Mouse (Mus musculus): ENCODE results near the gene Aqr.

Aqr gene

DNA sequence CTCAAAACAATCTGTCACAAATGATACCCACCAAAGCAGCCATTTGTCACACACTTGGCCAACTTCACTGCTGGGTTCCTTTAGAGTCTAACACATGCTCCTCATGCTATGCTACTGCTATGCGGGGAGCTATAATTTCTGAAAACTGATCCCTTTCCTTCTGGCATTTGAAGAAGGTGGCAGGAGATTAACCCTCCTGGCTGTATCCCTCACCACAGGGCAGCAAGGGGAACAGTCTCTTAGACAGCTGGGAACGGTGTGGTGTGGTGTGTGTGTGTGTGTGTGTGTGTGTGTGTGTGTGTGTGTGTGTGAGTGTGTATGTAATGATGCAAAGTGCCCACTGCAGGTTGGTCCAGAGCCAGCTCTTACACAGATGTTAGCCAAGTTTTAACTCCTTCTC lies 51.0 kb downstream of the Aqr start:
- no peak for DNase-seq (ENCODE audit: low read depth, low spot score)

DNA sequence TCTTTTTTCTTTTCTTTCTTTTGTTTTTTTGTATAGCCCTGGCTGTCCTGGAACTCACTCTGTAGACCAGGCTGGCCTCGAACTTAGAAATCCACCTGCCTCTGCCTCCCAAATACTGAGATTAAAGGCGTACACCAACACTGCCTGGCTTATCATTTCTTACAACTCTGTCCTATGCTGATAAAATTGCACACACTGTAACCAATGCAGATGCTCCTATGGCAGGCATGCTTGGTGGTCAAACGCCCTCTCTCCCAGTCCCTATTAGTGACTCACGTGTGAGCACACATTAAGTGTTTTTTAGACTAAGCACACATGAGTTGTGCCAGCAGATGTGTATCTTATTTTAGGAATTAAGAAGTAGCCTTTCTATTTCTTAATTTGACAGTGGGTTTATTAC lies 53.5 kb downstream of the Aqr start:
- DNase-seq (ENCODE audit: low read depth, low spot score) = no peak

DNA sequence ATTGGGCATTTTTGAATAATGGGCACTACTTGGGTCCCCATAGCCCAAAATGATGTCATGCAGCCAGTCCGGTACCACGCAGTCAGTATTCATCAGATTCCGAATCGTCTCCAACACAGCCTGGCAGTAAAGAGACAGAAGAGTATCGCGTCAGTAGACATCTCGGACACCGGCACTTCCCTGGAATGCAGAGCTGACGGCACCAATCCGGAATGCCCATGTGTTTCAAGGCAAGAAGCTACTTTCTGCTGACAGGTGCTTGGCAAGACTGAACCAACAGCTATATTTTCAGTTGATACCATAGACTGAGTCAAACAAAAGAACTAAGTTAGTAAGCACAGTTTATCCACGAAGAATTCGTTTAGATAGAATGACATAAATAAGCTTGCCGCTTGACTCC lies 56.2 kb downstream of the Aqr start:
- DNase-seq (ENCODE audit: low read depth, low spot score) = no peak

DNA sequence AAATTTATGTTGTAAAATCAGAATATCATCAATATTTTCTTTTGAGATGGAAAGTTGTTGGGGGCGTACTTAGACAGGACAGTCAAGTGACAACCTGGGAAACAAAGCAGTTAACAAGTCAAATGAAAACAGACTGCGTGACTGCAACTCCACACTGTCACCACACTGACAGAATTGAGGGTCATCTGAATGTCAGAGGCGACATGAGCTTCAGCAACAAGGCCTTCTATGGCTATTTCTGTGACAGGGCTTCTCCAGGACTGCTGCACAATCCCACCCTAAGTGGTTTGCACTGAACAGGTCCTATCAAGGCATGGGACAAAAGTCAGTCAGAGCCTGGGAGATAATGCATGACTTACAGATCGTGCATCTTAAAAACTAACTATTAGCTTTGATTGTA lies 63.5 kb downstream of the Aqr start:
- DNase-seq (ENCODE audit: low read depth, low spot score) = no peak

DNA sequence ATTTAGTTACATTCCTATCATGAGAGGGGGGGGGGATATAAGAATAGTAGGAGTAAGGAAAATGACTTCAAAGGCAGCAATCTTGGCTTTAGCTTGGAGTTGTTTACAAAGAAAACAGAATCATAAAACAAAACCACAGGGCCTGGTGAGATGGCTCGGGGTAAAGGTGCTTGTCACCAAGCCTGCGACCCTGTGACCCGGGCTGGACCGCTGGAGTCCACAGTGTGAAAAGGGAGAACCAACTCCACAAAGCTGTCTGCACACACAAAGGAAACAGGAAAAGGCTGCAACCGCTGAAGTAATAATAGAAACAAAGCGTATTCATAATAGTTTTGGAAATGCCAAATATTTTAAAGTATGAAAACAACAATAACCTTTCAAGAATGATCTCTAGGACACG lies 67.4 kb downstream of the Aqr start:
- DNase-seq (ENCODE audit: low read depth, low spot score) = no peak

DNA sequence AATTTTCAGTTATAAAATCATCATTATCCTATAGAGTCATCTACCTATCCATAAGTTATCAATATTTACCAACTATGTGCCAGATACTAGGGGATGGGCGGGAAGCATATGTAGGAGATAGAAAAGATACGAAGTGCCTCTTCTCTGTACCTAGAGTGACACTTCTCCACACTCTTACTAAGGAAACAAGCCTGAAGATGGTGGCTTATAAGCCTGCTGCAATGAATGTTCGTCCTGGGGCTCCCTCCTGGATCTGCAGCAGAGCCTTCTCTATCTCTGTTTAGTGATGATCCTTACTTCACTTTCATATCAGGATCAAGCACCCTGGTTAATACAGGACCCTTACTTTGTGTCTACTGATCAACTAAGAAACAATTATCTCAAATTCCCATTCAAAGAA lies 69.2 kb downstream of the Aqr start:
- DNase-seq (ENCODE audit: low read depth, low spot score) = no peak

DNA sequence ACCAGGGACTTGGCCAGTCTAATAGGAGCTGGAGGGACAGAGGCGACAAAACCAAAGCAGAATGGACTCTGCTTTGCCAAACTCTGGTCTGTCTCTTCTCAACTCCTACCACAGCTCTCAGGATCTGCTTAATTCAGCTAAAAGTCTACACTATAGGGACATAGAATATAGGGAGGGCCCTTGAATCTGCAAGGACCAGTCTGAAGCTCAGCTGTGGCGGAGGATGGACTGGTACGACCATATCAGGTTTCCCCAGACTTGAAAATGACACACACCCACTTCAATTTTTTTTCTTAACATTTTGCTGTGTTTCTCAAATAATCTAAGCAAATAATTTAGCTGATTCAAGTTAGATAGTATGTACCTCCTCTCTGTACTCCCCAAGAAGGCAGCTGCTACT lies 69.6 kb downstream of the Aqr start:
- DNase-seq (ENCODE audit: low read depth, low spot score) = no peak

DNA sequence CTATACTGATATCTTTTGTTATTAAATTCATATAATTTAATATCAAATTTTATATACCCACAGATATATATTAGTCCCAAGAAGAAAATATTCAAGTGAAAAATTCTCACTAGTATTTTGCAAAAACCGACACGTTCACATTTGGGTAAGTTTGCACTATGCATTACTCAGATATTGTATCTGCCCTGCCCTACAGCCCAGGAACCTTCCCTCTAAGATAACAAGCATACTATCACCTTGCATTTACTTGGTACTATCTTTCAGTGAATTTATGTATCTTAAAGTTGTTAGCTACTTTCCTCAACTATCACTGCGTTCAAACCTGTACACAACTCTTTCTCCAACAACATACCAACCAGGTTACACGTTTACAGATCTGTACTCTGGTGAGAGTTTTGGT lies 71.3 kb downstream of the Aqr start:
- no peak for DNase-seq (ENCODE audit: low read depth, low spot score)

DNA sequence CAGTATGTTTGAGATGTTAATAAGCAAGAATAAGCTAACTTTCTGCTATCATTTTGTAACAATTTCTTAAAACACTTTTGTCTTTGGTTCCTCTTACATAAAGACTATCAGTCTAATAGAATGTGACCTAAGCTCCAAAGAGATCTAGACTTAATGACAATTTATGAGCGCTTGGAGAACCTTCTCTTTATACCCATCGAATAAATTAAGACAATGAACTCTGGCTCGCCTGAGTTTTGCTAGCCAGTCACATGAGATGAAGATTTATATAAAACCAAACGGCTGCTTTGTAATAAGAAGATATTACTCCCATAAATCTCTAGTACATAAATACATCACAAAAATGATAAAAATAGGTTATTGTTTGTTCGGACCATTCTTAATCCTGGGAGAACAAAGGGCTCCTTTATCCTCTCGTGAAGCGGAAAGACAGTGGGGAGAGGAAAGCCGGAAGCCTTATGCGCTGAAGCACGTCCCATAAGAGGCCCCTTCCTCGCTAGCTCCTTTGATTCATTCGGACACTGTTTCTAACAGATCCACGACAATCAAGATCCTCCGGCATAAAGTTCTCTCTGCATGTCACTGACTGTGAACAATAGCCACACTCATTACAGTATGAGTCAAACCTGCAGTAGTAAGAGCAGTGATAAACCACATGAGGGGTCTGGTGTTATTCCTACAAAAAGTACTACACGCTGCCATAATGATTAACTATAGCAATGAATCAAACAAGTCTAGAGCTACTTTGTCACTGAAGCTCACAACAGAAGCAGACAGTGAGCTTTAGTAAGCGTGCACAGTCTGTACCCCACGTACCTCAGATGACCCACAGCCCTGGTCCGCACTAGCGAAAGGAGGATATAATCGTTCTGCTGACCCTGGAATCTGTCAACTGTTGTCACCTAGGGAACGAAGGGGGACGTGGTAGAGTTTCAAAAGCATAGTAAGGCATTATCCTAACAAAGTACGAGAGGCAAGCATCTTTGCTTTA lies 79.2 kb downstream of the Aqr start:
- no peak for DNase-seq (ENCODE audit: low read depth, low spot score)

DNA sequence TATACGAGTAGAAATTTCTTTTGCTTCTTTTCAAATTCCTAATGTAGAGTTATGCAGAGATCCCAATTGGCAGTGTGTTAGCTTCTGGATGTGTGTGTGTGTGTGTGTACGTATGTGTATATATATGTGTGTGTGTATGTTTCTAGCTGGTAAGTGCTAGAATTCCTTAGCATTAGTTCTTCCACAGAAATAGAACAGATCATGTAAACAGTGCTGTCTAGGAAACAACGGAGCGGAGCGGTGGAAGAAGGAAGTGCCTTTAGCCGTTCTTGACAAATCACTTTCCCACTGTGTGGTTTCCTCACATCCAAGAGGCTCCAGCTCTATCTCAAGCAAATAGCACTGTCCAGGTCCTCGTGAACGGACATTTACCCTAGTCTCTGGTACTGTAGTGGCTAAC lies 80.4 kb downstream of the Aqr start:
- no peak for DNase-seq (ENCODE audit: low read depth, low spot score)

DNA sequence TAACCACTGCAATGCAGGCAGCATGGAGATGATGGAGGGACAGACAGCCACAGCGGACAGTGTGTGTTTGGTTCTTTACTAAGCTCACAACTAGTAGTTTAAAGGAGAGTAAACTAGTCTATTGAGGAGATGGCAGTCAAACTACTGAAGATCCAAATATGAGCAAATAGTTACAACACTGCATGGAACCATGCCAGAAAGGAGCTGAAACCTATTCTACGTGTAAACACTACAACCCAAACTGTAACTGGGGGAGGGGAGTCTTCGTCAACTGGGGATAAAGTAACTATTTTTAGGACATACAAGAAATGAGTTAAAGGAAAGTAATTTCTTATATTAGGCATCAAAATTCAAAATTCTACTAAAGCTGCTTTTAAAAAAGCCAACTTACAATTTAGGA lies 84.4 kb downstream of the Aqr start:
- no peak for DNase-seq (ENCODE audit: low read depth, low spot score)

DNA sequence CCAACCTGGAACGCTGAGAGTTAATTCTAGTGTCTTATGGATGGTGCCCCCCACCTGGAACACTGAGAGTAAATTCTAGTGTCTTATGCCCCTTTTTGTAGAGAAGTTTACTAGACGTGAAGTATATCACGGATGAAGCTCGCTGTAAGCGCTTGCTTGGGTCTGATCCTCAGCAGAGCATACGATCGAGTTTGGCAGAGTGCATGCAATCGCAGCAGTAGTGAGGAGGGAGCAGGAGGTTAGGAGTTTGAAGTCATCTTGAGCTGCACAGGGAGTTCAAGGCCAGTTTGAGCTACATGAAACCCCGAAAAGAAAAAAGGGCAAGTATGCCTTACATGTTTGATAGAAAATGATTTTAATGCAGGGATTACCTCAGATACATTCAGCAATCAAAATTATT lies 86.0 kb downstream of the Aqr start:
- DNase-seq (ENCODE audit: low read depth, low spot score) = no peak

DNA sequence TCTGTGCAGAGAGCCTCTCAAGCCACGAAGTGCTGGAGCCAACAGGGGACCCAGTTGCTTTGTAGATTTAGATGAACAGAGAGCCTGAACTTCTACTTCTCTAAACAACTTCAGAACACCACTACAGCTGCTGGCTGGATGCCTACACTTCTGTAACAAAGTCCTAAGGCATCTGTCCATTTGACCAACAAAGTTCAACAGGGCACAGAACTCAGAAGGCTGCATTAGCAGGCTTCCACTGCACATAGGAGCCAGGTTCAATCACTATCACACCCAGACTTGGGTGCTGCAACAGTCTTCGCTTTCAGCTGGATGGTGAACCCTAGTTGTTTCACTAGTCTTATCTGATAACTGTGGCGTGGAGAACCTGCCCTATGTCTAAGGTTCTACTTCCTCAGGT lies 87.0 kb downstream of the Aqr start:
- no peak for DNase-seq (ENCODE audit: low read depth, low spot score)

DNA sequence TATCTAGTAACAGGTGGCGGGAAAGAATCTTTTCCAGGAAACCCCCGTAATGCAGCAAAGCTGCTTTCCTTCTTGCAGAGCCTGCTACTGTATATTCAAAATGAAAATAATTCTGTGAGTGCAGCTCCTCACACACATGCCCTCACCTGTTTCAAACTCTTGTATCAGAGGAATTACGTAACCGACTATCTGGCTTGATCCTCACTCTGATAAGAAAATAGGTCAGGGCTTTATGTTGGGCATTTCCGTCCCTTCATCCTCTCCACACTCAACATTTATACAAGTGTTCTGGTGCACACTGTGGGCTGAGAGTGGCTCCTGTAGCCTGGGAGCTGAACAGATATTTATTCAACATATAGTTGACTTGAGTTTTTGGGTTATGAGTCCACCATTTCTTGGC lies 87.7 kb downstream of the Aqr start:
- no peak for DNase-seq (ENCODE audit: low read depth, low spot score)

DNA sequence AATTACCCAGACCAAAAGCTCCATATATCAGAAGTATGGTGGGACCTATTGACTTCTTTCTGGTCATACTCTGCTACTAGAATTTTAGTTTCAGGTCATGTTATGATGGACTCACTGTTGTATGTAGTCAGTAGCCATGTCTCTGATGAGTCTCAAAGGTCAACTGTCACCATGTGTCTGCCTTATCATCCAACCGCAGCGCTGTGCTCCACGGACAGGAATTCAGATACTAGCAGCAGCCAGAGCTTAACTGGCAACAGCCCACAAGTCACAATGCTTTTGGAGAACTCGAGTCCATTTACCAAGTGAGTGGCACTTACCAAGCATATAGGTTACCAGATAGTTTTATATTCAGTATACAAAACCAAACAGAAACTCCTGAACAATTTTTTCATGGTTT lies 89.2 kb downstream of the Aqr start:
- no peak for DNase-seq (ENCODE audit: low read depth, low spot score)

DNA sequence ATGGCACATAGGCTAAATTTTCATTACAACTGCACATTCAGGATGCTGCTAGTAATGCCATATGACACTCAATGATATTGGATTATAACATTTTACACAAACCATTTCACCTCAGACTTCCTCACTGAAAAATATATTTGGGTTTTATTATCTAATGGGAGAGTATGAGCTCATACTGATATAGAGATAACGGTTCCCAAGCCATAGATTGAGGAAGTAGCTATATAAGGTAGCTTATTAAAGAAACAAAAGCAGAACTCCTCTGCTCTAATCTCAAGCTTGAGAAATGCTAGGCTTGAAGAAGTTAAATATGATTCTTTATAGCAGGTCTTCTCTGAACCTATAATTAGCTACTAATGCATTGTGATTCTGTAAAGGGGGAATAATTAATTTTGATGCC lies 90.3 kb downstream of the Aqr start:
- no peak for DNase-seq (ENCODE audit: low read depth, low spot score)

DNA sequence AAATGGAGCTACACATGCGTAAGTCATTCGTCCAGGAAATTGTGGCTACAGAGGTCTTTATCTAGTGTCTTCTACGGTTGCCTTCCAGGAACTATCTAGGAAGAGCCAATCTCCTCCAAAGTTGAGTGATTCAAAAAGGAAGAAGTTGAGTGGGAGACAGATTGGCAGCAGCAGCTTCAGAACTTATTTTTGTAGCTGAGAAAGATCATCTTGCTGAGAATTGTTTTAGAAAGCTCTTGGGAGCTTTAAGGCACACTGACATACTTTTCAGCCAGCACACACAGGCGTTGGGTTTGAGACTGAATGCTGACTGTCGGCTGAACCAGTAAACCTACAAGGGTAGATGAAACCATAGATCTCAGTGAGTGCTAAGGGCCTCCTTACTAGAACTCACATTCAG lies 91.5 kb downstream of the Aqr start:
- no peak for DNase-seq (ENCODE audit: low read depth, low spot score)

DNA sequence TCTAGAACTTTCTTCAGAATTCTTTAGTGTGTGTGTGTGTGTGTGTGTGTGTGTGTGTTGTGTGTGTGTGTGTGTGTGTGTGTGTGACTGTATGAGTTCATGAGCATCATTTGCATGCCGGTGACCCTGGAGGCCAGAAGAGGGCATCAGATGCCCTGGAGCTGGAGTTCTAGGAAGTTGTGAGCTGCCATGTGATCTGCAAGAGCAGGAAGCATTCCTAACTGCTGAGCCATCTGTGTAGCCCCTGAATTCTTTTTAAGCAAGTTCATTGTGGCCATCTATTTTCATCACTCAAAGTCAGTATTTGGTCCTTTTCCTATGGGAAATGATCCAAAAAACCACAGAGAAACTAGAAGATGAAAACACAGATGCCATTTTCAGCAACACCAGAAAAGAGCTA lies 92.1 kb downstream of the Aqr start:
- DNase-seq (ENCODE audit: low read depth, low spot score) = no peak

DNA sequence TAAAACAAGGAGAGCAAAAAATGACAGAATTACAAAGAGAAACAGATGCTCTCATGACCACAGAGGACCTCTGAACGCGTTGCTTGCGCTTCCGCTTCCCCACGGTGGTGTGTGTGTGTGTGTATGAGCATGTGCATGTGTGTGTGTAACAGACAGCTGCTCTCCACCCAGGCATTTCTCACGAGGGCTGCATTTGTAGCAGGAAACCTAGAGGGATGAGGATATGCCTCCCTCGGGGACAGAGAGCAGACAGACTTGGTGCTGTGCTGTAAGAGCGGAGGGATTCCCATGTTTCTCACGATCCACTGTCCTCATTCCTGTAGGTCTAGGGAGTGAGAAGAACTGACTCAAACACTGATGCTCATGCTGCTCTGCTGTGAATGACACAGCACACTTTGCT lies 93.2 kb downstream of the Aqr start:
- DNase-seq (ENCODE audit: low read depth, low spot score) = no peak

DNA sequence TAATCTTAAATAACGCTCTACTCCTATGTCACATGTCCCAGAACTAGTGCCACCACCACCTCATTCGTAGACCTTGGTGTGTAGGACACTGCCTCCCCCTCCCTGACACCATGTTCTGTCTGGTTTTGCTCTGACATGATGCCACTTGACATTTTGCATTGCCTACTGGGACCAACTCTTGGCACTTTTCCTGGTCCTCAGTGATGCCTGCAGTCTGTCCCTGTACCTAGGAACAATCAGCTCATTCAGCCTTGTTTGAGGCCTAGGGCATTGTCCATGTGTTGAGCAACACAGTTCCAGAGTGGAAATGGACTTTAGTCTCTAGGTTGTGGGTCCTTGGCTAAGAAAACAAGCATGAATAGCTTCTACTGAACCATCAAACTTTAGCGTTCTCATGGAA lies 97.0 kb downstream of the Aqr start:
- no peak for DNase-seq (ENCODE audit: low read depth, low spot score)

DNA sequence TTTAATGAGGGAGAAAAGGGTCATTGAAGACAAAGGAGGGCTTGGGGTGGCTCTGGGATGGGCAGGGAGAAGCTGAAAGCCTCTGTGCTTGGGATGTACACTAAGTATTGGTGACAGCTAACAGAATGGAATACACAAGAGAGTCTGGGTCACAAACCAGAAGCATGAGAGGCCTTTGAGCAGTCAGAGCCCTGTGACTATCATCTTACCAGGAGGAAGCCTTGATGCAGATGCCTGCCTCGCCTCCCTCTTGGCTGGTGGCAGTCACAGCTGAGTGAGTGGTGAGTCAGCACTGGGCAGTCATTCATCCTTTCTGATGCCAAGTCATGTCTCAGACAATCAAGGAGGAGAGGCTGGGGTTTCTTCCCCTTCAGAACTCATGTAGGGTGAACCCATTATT lies 99.6 kb downstream of the Aqr start:
- no peak for DNase-seq (ENCODE audit: low read depth, low spot score)

DNA sequence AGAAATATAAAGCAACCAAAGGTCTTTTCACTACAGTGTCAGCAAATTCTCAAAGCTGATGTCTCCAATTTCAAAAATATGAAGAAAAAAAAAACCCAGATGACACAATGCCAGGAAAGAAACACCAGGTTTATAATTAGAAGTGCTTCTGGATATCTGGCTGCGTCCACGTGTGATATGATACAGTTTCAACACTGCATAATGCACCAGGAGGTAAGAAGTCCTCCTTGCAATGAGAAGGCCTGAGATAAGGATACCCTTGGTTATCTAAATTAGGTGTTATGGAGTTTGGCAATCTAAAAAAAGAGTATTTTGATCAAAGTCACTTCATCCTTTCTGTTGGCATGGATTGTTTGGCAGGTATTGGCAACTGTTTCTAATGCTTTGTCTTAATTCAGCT lies 114.9 kb downstream of the Aqr start:
- DNase-seq (ENCODE audit: low read depth, low spot score) = no peak

DNA sequence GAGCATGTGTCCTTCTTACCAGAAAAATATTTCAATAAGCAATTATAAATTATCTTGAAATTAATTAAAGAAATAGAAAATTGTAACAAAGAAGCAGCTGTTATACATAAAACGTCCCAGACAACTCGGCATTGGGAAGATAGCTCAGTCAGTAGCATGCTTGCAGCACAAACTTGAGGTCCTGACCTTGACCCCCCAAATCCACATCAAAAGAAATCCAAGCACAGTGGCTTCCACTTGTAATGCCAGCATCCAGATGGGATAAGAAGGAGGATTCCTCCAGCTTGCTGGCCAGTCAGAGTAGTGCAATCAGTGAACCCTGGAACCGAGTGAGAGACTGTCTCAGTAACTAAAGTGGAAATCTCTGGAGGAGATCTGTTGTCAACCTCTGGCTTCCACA lies 120.6 kb downstream of the Aqr start:
- DNase-seq (ENCODE audit: low read depth, low spot score) = no peak

DNA sequence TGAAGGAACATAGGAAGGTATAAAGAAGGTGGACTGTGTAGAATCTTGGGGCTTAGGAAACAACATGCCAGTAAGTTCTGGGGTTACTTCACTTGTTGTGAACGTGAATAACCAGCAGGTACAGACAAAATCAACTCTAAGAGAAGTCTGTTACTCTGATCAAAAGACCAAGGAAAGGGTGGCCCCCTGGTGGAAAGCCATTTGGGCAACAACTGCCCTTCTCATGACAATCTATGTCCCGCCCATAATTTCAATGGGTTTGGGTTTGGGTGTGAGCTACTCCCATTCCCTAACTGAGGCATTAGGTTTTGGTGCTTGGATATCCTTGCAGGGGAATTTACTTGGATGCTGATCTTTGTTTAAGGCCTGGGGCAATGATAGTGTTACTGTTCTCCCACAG lies 122.8 kb downstream of the Aqr start:
- no peak for DNase-seq (ENCODE audit: low read depth, low spot score)
